Mouse (Mus musculus): ENCODE results near the gene Eif3g.

DNA sequence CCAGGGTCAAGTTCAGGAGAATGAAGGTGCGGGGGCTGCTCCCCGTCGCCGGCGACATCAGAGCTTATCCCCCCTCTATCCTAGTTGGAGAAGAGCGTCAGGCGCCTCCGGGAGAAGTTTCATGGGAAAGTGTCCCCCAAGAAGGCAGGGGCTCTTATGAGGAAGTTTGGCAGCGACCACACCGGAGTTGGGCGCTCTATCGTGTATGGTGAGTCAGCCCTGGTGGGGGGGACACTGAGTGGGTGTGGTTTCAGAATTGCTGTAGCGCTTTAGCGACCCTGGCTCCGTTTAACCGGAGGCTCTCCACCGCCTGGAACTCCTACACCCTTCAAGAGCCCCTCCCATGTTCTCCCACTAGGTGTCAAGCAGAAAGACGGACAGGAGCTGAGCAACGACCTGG is 29.2 kb downstream of the Eif3g start:
- TF ChIP-seq POLR2A (IDR thresholded peaks at IDR 0.05; ENCODE audit: insufficient read depth, low read length) (no peak), EP300 (IDR thresholded peaks at IDR 0.05; ENCODE audit: insufficient read depth, low read depth, low read length) (no peak)
